Mouse (Mus musculus): ENCODE measurements around the gene Rab42. TPM values are rescaled to one million over a fixed set of nuclear protein-coding genes. Genes with fewer than 3 reads are reported as not detected.
"Not testable (repeated sequence)": the region's sequence is repeated elsewhere in the genome, so short reads cannot be mapped to it uniquely, and the experiment has no call there.

Gene Rab42
- polyA plus RNA-seq, 1 experiment = 0.30 TPM

DNA sequence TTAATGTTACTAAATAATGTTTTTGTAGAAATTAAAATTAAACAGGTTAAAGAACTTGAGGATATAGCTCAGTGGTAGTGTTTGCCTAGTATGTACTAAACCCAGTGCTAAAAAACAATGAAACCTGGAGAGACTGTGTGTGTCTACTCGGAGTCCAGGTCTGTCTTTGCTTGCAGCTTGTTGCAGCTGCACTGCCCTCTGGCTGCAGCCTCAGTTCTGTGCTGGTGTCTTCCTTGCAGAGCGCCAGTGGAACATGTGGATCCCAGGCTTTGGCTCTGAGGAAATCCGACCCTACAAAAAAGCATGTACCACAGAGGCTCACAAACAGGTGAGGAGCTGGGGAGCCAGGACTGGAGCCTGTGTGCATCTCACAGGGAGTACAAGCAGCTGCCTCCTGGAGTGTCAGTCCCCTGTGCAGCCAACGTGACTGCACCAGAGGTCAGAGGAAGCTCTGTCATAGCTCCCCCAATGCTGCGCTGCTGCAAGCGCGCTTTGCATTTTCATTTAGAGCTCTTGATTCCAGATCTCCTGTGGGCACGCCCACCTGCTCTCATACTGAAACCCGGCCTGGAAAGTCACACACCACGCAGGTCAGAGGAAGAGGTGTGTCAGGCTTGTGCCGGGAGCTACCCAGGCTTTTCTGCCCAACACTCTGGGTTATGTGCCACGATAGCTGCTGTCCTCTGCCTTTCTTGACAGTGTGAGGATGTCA lies 11.4 kb downstream of the Rab42 start:
- Histone ChIP-seq H3K79me2 (ENCODE audit: control insufficient read depth, insufficient read depth) (no peaks in the 10 kb centered on the region), H3K4me3 (no peak overlapping the region), H3K27me3 (ENCODE audit: control insufficient read depth, insufficient read depth, insufficient read length) (no peaks in the 10 kb centered on the region), H3ac (ENCODE audit: control insufficient read depth, insufficient read length) (no peak overlapping the region), H3K4me2 (ENCODE audit: low read depth) (no peak overlapping the region), H3K36me3 (ENCODE audit: control insufficient read depth, insufficient read depth) (peaks cover 8% of the 10 kb centered on the region)
- TF ChIP-seq TCF3 (IDR thresholded peaks at IDR 0.05; ENCODE audit: insufficient read length, low read depth) (no peak), USF1 (IDR thresholded peaks at IDR 0.05; ENCODE audit: low read depth) (no peak), TCF12 (IDR thresholded peaks at IDR 0.05; ENCODE audit: insufficient read depth, poor library complexity, severe bottlenecking) (no peak), E2F4 (IDR thresholded peaks at IDR 0.05; ENCODE audit: insufficient read depth) (no peak), POLR2A (IDR thresholded peaks at IDR 0.05; ENCODE audit: insufficient read length, low read depth) (no peak), MAX (IDR thresholded peaks at IDR 0.05; ENCODE audit: low read depth) (no peak), REST (IDR thresholded peaks at IDR 0.05; ENCODE audit: insufficient read depth, insufficient read length) (no peak), MYOD1 (IDR thresholded peaks at IDR 0.05; ENCODE audit: control insufficient read depth in 1 of 3, insufficient read length in 2 of 3, low read depth in 2 of 3) (no peak), POLR2AphosphoS2 (IDR thresholded peaks at IDR 0.05; ENCODE audit: insufficient read length, low read depth) (no peak), CEBPB (IDR thresholded peaks at IDR 0.05; ENCODE audit: insufficient read depth, poor library complexity, severe bottlenecking) (no peak), SRF (IDR thresholded peaks at IDR 0.05; ENCODE audit: control insufficient read depth, insufficient read length, low read depth) (no peak), MYOG (IDR thresholded peaks at IDR 0.05; ENCODE audit: control insufficient read depth in 1 of 3, insufficient read depth in 1 of 3, insufficient read length in 2 of 3, low read depth in 2 of 3) (no peak)

GRCm38 (mm10) chr4:132291056-132291455 lies 12.1 kb downstream of the Rab42 start:
- peaks cover 8% of the 10 kb centered on the region for H3K36me3 ChIP-seq (ENCODE audit: control insufficient read depth, insufficient read depth)

DNA sequence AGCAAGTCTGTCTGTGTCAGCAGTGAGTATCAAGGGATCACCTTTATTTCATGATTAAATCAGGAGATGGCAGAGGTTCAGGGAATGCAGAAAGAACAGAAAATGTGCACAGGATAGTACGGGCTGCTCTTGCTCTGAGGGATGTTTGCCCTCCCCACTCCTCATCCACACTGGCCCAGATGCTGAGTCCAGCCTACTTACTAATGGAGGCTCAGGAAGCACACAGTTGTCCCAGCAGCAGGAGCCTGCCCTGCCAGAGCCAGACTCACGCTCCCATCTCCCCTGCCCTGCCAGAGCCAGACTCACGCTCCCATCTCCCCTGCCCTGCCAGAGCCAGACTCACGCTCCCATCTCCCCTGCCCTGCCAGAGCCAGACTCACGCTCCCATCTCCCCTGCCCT lies 14.3 kb downstream of the Rab42 start:
- H3K4me3 ChIP-seq; H3K27me3 ChIP-seq (ENCODE audit: control insufficient read depth, insufficient read depth, insufficient read length); H3ac ChIP-seq (ENCODE audit: control insufficient read depth, insufficient read length); H3K4me2 ChIP-seq (ENCODE audit: low read depth); H3K79me2 ChIP-seq (ENCODE audit: control insufficient read depth, insufficient read depth): not testable (repeated sequence)
- H3K36me3 ChIP-seq (ENCODE audit: control insufficient read depth, insufficient read depth) = peaks cover 22% of the 10 kb centered on the region

More at GRCm38 (mm10) chr4:132291056-132291455, 12.1 kb downstream of the Rab42 start:
- H3K79me2 ChIP-seq (ENCODE audit: control insufficient read depth, insufficient read depth) = no peaks in the 10 kb centered on the region
- no peaks in the 10 kb centered on the region for H3K27me3 ChIP-seq (ENCODE audit: control insufficient read depth, insufficient read depth, insufficient read length)
- no peak overlapping the region for H3K4me2 ChIP-seq (ENCODE audit: low read depth)
- H3ac ChIP-seq (ENCODE audit: control insufficient read depth, insufficient read length) = no peak overlapping the region
- H3K4me3 ChIP-seq = no peak overlapping the region
- TF ChIP-seq MYOD1 (IDR thresholded peaks at IDR 0.05; ENCODE audit: control insufficient read depth in 1 of 3, insufficient read length in 2 of 3, low read depth in 2 of 3) (no peak), SRF (IDR thresholded peaks at IDR 0.05; ENCODE audit: control insufficient read depth, insufficient read length, low read depth) (no peak), CEBPB (IDR thresholded peaks at IDR 0.05; ENCODE audit: insufficient read depth, poor library complexity, severe bottlenecking) (no peak), E2F4 (IDR thresholded peaks at IDR 0.05; ENCODE audit: insufficient read depth) (no peak), POLR2A (IDR thresholded peaks at IDR 0.05; ENCODE audit: insufficient read length, low read depth) (no peak), MYOG (IDR thresholded peaks at IDR 0.05; ENCODE audit: control insufficient read depth in 1 of 3, insufficient read depth in 1 of 3, insufficient read length in 2 of 3, low read depth in 2 of 3) (no peak), TCF12 (IDR thresholded peaks at IDR 0.05; ENCODE audit: insufficient read depth, poor library complexity, severe bottlenecking) (no peak), REST (IDR thresholded peaks at IDR 0.05; ENCODE audit: insufficient read depth, insufficient read length) (no peak), TCF3 (IDR thresholded peaks at IDR 0.05; ENCODE audit: insufficient read length, low read depth) (no peak), MAX (IDR thresholded peaks at IDR 0.05; ENCODE audit: low read depth) (no peak), POLR2AphosphoS2 (IDR thresholded peaks at IDR 0.05; ENCODE audit: insufficient read length, low read depth) (no peak), USF1 (IDR thresholded peaks at IDR 0.05; ENCODE audit: low read depth) (no peak)

DNA sequence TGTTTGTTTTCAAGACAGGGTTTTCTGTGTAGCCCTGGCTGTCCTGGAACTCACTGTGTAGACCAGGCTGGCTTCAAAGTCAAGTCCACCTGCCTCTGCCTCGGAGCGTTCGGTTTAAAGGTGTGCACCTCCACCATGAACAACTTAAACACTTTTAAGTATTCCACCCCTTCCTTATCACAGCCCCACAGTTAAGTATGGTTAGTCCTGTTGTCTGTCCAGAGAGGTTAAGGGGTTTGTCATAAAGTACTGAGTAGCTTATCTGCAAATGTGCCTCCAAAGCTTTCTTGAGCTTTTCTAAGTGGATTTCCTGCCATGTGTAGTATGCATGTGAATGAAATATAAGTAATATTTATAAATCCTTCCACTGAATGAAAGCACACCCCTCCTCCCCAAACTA lies 27.2 kb downstream of the Rab42 start:
- Histone ChIP-seq H3K4me2 (ENCODE audit: low read depth) (no peak overlapping the region), H3K27me3 (ENCODE audit: control insufficient read depth, insufficient read depth, insufficient read length) (no peaks in the 10 kb centered on the region), H3K79me2 (ENCODE audit: control insufficient read depth, insufficient read depth) (peaks cover 23% of the 10 kb centered on the region), H3K36me3 (ENCODE audit: control insufficient read depth, insufficient read depth) (peaks cover 3% of the 10 kb centered on the region), H3ac (ENCODE audit: control insufficient read depth, insufficient read length) (no peak overlapping the region), H3K4me3 (peak overlapping the region; percentile 97)
- TF ChIP-seq POLR2A (IDR thresholded peaks at IDR 0.05; ENCODE audit: insufficient read length, low read depth) = no peak
- no peak for TF ChIP-seq SRF (IDR thresholded peaks at IDR 0.05; ENCODE audit: control insufficient read depth, insufficient read length, low read depth)
- TF ChIP-seq TCF12 (IDR thresholded peaks at IDR 0.05; ENCODE audit: insufficient read depth, poor library complexity, severe bottlenecking) = no peak
- no peak for TF ChIP-seq POLR2AphosphoS2 (IDR thresholded peaks at IDR 0.05; ENCODE audit: insufficient read length, low read depth)
- TF ChIP-seq CEBPB (IDR thresholded peaks at IDR 0.05; ENCODE audit: insufficient read depth, poor library complexity, severe bottlenecking) = no peak
- TF ChIP-seq USF1 (IDR thresholded peaks at IDR 0.05; ENCODE audit: low read depth) = no peak

DNA sequence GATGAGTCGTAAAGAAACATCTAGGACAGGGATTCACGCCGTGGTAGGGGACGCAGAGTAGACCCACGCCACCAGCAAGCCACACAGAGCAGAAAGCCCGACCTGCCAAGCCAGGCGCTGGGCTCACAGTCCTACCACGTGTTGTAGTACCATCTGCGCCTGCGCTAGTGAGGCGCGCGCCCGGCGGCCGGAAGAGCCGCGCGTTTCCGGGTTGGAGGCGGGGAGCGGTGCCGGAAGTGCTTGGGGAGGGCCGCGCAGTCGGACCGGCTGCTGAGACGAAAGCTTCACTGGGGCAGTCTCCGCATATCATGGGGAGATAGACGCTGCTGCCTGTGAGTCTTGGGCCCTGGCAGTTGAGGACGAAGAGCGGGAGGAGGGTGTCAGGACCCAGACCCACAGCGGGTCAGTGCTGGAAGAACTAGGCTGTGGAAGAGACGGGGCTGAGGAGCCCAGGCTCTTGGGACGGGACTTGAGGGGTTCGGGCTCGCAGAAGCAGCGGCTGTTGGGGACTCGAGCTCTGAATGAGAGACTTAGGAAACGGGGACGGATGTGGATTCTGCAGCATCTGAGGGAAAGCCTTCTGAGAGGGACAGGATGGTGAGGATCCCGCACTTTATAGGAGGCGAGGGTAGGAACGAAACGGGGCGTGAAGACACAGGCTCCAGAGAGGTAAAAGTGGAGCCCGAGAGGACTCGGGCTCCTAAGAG lies 28.9 kb downstream of the Rab42 start, which contains the start of gene Taf12:
Gene Taf12, plus strand, starts transcription at position 220 of the 707 bp plus-strand sequence.
- H3K27me3 ChIP-seq (ENCODE audit: control insufficient read depth, insufficient read depth, insufficient read length) = no peaks in the 10 kb centered on the region
- H3ac ChIP-seq (ENCODE audit: control insufficient read depth, insufficient read length) = peak within 1 kb of the TSS; percentile 77
- H3K4me3 ChIP-seq = peak within 1 kb of the TSS; percentile 97
- peaks cover 23% of the 10 kb centered on the region for H3K79me2 ChIP-seq (ENCODE audit: control insufficient read depth, insufficient read depth)
- TF ChIP-seq MYOD1 (IDR thresholded peaks at IDR 0.05; ENCODE audit: control insufficient read depth in 1 of 3, insufficient read length in 2 of 3, low read depth in 2 of 3) (peak in 1 of 3 experiments; percentile 18), SRF (IDR thresholded peaks at IDR 0.05; ENCODE audit: control insufficient read depth, insufficient read length, low read depth) (no peak), TCF3 (IDR thresholded peaks at IDR 0.05; ENCODE audit: insufficient read length, low read depth) (no peak), CEBPB (IDR thresholded peaks at IDR 0.05; ENCODE audit: insufficient read depth, poor library complexity, severe bottlenecking) (no peak), TCF12 (IDR thresholded peaks at IDR 0.05; ENCODE audit: insufficient read depth, poor library complexity, severe bottlenecking) (no peak), REST (IDR thresholded peaks at IDR 0.05; ENCODE audit: insufficient read depth, insufficient read length) (no peak), E2F4 (IDR thresholded peaks at IDR 0.05; ENCODE audit: insufficient read depth) (peak; percentile 12), POLR2AphosphoS2 (IDR thresholded peaks at IDR 0.05; ENCODE audit: insufficient read length, low read depth) (peak; percentile 97), MYOG (IDR thresholded peaks at IDR 0.05; ENCODE audit: control insufficient read depth in 1 of 3, insufficient read depth in 1 of 3, insufficient read length in 2 of 3, low read depth in 2 of 3) (peak in 1 of 3 experiments; percentile 35), MAX (IDR thresholded peaks at IDR 0.05; ENCODE audit: low read depth) (peak; percentile 81), POLR2A (IDR thresholded peaks at IDR 0.05; ENCODE audit: insufficient read length, low read depth) (peak; percentile 98), USF1 (IDR thresholded peaks at IDR 0.05; ENCODE audit: low read depth) (peak; percentile 76)
- H3K4me2 ChIP-seq (ENCODE audit: low read depth) = peak within 1 kb of the TSS; percentile 99
- H3K36me3 ChIP-seq (ENCODE audit: control insufficient read depth, insufficient read depth) = no peaks in the 10 kb centered on the region
